Mouse (Mus musculus): ENCODE results near the gene Sctr. TPM values are rescaled to one million over a fixed set of nuclear protein-coding genes. Genes with fewer than 3 reads are reported as not detected.
A peak's percentile ranks its signal among the peaks of the same experiment; 100 is the strongest.

The Sctr gene
- total and polyA plus RNA-seq, 2 experiments from 2014 or later = not detected

GRCm38 (mm10) chr1:120101227-120101609, 94.5 kb downstream of the Sctr start:
- no peak for ATAC-seq (ENCODE audit: insufficient read depth, low read depth)
- Histone ChIP-seq H3K9ac (replicated peaks; ENCODE audit: low read depth, low read length) (no peak overlapping the region), H3K4me2 (ENCODE audit: low read depth, low read length) (no peak overlapping the region), H3K27ac (ENCODE audit: low read depth) (no peak overlapping the region), H3K27me3 (ENCODE audit: control insufficient read depth, insufficient read depth, low read length) (no peaks in the 10 kb centered on the region), H3K4me1 (ENCODE audit: control insufficient read depth, insufficient read depth) (no peaks in the 10 kb centered on the region), H3K36me3 (replicated peaks; ENCODE audit: control insufficient read depth, insufficient read depth, low read length) (no peaks in the 10 kb centered on the region), H3K9me3 (replicated peaks; ENCODE audit: control insufficient read depth, low read length) (no peaks in the 10 kb centered on the region), H3K4me3 (ENCODE audit: low read depth, low read length) (no peak overlapping the region)
- no peak for DNase-seq (ENCODE audit: low spot score)
- TF ChIP-seq EP300 (IDR thresholded peaks at IDR 0.05; ENCODE audit: low read depth) (no peak), CTCF (IDR thresholded peaks at IDR 0.05; ENCODE audit: low read depth) (no peak)
- WGBS = 84% methylated on average over 3 of the region's 3 CpGs

- H3K27me3 ChIP-seq (ENCODE audit: control insufficient read depth, insufficient read depth, low read length) = no peaks in the 10 kb centered on the region
- H3K9me3 ChIP-seq (replicated peaks; ENCODE audit: control insufficient read depth, low read length) = no peaks in the 10 kb centered on the region
- DNase-seq (ENCODE audit: low spot score) (no peak), ATAC-seq (ENCODE audit: insufficient read depth, low read depth) (no peak)
- H3K27ac ChIP-seq (ENCODE audit: low read depth) = no peak overlapping the region
- no peak overlapping the region for H3K4me2 ChIP-seq (ENCODE audit: low read depth, low read length)
- peak; percentile 9 for TF ChIP-seq CTCF (IDR thresholded peaks at IDR 0.05; ENCODE audit: low read depth)
- TF ChIP-seq EP300 (IDR thresholded peaks at IDR 0.05; ENCODE audit: low read depth) = no peak
- H3K9ac ChIP-seq (replicated peaks; ENCODE audit: low read depth, low read length) = no peak overlapping the region
- H3K4me3 ChIP-seq (ENCODE audit: low read depth, low read length) = no peak overlapping the region
- WGBS = 32% methylated on average over 5 of the region's 5 CpGs
- no peaks in the 10 kb centered on the region for H3K4me1 ChIP-seq (ENCODE audit: control insufficient read depth, insufficient read depth)
- H3K36me3 ChIP-seq (replicated peaks; ENCODE audit: control insufficient read depth, insufficient read depth, low read length) = no peaks in the 10 kb centered on the region
Measured at GRCm38 (mm10) chr1:120105556-120105959, 98.9 kb downstream of the Sctr start.

GRCm38 (mm10) chr1:120109741-120110432, 103.2 kb downstream of the Sctr start:
- 84% methylated on average over 19 of the region's 19 CpGs for WGBS
- Histone ChIP-seq H3K9ac (replicated peaks; ENCODE audit: low read depth, low read length) (no peak overlapping the region), H3K4me3 (ENCODE audit: low read depth, low read length) (no peak overlapping the region), H3K27me3 (ENCODE audit: control insufficient read depth, insufficient read depth, low read length) (no peaks in the 10 kb centered on the region), H3K36me3 (replicated peaks; ENCODE audit: control insufficient read depth, insufficient read depth, low read length) (peaks cover 33% of the 10 kb centered on the region), H3K9me3 (replicated peaks; ENCODE audit: control insufficient read depth, low read length) (no peaks in the 10 kb centered on the region), H3K4me1 (ENCODE audit: control insufficient read depth, insufficient read depth) (no peaks in the 10 kb centered on the region), H3K27ac (ENCODE audit: low read depth) (no peak overlapping the region), H3K4me2 (ENCODE audit: low read depth, low read length) (no peak overlapping the region)
- no peak for ATAC-seq (ENCODE audit: insufficient read depth, low read depth)
- TF ChIP-seq CTCF (IDR thresholded peaks at IDR 0.05; ENCODE audit: low read depth) (no peak), EP300 (IDR thresholded peaks at IDR 0.05; ENCODE audit: low read depth) (no peak)
- no peak for DNase-seq (ENCODE audit: low spot score)

GRCm38 (mm10) chr1:120111766-120112165, 105.1 kb downstream of the Sctr start:
- no peak for DNase-seq (ENCODE audit: low spot score)
- Histone ChIP-seq H3K9me3 (replicated peaks; ENCODE audit: control insufficient read depth, low read length) (no peaks in the 10 kb centered on the region), H3K4me2 (ENCODE audit: low read depth, low read length) (no peak overlapping the region), H3K4me1 (ENCODE audit: control insufficient read depth, insufficient read depth) (peaks cover 13% of the 10 kb centered on the region; the same call in 1 of the 2 replicates), H3K27me3 (ENCODE audit: control insufficient read depth, insufficient read depth, low read length) (no peaks in the 10 kb centered on the region), H3K9ac (replicated peaks; ENCODE audit: low read depth, low read length) (no peak overlapping the region), H3K36me3 (replicated peaks; ENCODE audit: control insufficient read depth, insufficient read depth, low read length) (peaks cover 49% of the 10 kb centered on the region), H3K4me3 (ENCODE audit: low read depth, low read length) (no peak overlapping the region), H3K27ac (ENCODE audit: low read depth) (no peak overlapping the region)
- TF ChIP-seq EP300 (IDR thresholded peaks at IDR 0.05; ENCODE audit: low read depth) (no peak), CTCF (IDR thresholded peaks at IDR 0.05; ENCODE audit: low read depth) (no peak)
- 91% methylated on average over 8 of the region's 8 CpGs for WGBS
- ATAC-seq (ENCODE audit: insufficient read depth, low read depth) = no peak

- DNase-seq (ENCODE audit: low spot score) (no peak), ATAC-seq (ENCODE audit: insufficient read depth, low read depth) (no peak)
- Histone ChIP-seq H3K4me2 (ENCODE audit: low read depth, low read length) (no peak overlapping the region), H3K9me3 (replicated peaks; ENCODE audit: control insufficient read depth, low read length) (no peaks in the 10 kb centered on the region), H3K9ac (replicated peaks; ENCODE audit: low read depth, low read length) (no peak overlapping the region), H3K4me1 (ENCODE audit: control insufficient read depth, insufficient read depth) (peaks cover 13% of the 10 kb centered on the region; the same call in 1 of the 2 replicates), H3K27ac (ENCODE audit: low read depth) (no peak overlapping the region), H3K4me3 (ENCODE audit: low read depth, low read length) (no peak overlapping the region), H3K27me3 (ENCODE audit: control insufficient read depth, insufficient read depth, low read length) (no peaks in the 10 kb centered on the region), H3K36me3 (replicated peaks; ENCODE audit: control insufficient read depth, insufficient read depth, low read length) (peaks cover 51% of the 10 kb centered on the region)
- TF ChIP-seq CTCF (IDR thresholded peaks at IDR 0.05; ENCODE audit: low read depth) (no peak), EP300 (IDR thresholded peaks at IDR 0.05; ENCODE audit: low read depth) (no peak)
- 76% methylated on average over 12 of the region's 12 CpGs for WGBS
Measured at GRCm38 (mm10) chr1:120112251-120113187, 105.8 kb downstream of the Sctr start.

Other genes starting within 250 kb of the Sctr start
- 14.0 and 16.7 TPM in 2 replicates for gene Ptpn4, start 169.3 kb upstream of the Sctr start, total RNA-seq (2014; rRNA removed; ENCODE audit: low replicate concordance)
- gene Ptpn4, start 169.3 kb upstream of the Sctr start, polyA plus RNA-seq (2015; fragmentation: Nextera tagmentation; extraction: Ambion mirVana) = 3.2 and 4.1 TPM in 2 replicates
- gene Tmem177, start 93.7 kb upstream of the Sctr start, total RNA-seq (2014; rRNA removed; ENCODE audit: low replicate concordance) = 9.4 and 11.3 TPM in 2 replicates
- gene Tmem177, start 93.7 kb upstream of the Sctr start, polyA plus RNA-seq (2015; fragmentation: Nextera tagmentation; extraction: Ambion mirVana) = 5.3 and 6.6 TPM in 2 replicates
- not detected in 2 replicates for gene Cfap221, start 9.7 kb upstream of the Sctr start, total RNA-seq (2014; rRNA removed; ENCODE audit: low replicate concordance)
- gene Cfap221, start 9.7 kb upstream of the Sctr start, polyA plus RNA-seq (2015; fragmentation: Nextera tagmentation; extraction: Ambion mirVana) = 0.04 TPM in 1 of 2 replicates, not detected in the other
- 0.23 and 7.8 TPM in 2 replicates for gene Tmem37, start 67.2 kb downstream of the Sctr start, total RNA-seq (2014; rRNA removed; ENCODE audit: low replicate concordance)
- gene Tmem37, start 67.2 kb downstream of the Sctr start, polyA plus RNA-seq (2015; fragmentation: Nextera tagmentation; extraction: Ambion mirVana) = 6.8 and 6.9 TPM in 2 replicates
- gene Dbi, start 114.2 kb downstream of the Sctr start, total RNA-seq (2014; rRNA removed; ENCODE audit: low replicate concordance) = 261 and 316 TPM in 2 replicates
- gene Dbi, start 114.2 kb downstream of the Sctr start, polyA plus RNA-seq (2015; fragmentation: Nextera tagmentation; extraction: Ambion mirVana) = 1,218 and 1,378 TPM in 2 replicates
- 11.5 TPM in 1 of 2 replicates, not detected in the other for gene 3110009E18Rik, start 114.3 kb downstream of the Sctr start, total RNA-seq (2014; rRNA removed; ENCODE audit: low replicate concordance)
- gene 3110009E18Rik, start 114.3 kb downstream of the Sctr start, polyA plus RNA-seq (2015; fragmentation: Nextera tagmentation; extraction: Ambion mirVana) = 11.3 and 11.4 TPM in 2 replicates